Mouse (Mus musculus) cortical plate, adult 2 months (tissue): ENCODE data around the gene Tpi1. TPM values are rescaled to one million over a fixed set of nuclear protein-coding genes. Genes with fewer than 3 reads are reported as not detected.
"Not testable (repeated sequence)": the region's sequence is repeated elsewhere in the genome, so short reads cannot be mapped to it uniquely, and the experiment has no call there.

Experiments
- H3K27ac ChIP-seq: fragments of 200-500 bp; 2 replicates; pipeline ENCODE4 v1.5.1; 2012; ENCODE audit warnings: low read length, control low read depth, inconsistent platforms; ENCODE audit not compliant: insufficient read depth
- H3K4me1 ChIP-seq: fragments of 200-500 bp; 2 replicates; pipeline ENCODE4 v1.6.1; 2011; ENCODE audit warnings: low read length; ENCODE audit not compliant: control insufficient read depth, insufficient read depth
- H3K4me3 ChIP-seq: fragments of 200-500 bp; 2 replicates; pipeline ENCODE4 v1.5.1; 2011; ENCODE audit warnings: mild to moderate bottlenecking, low read length, control low read depth; ENCODE audit not compliant: insufficient read depth
- CTCF ChIP-seq: fragments of 200-500 bp; IDR thresholded peaks from 2 replicates; pipeline ENCODE4 v1.5.1; 2011; ENCODE audit warnings: mild to moderate bottlenecking, control low read depth, low read length; ENCODE audit not compliant: insufficient read depth; ENCODE audit errors: extremely low read depth
- POLR2A ChIP-seq: fragments of 200-500 bp; IDR thresholded peaks from 2 replicates; pipeline ENCODE4 v1.6.1; 2011; ENCODE audit warnings: mild to moderate bottlenecking, low read length, control low read depth; ENCODE audit not compliant: insufficient read depth; ENCODE audit errors: extremely low read depth
- polyA plus RNA-seq: library from polyadenylated mRNA; depleted of rRNA; stranded (reverse); fragments of >200 nt; gene quantifications from 2 replicates; pipeline ENCODE4 v1.2.3, GENCODE M21; 2012

Tpi1 gene
- polyA plus RNA-seq, 1 experiment = 1,064 TPM

DNA sequence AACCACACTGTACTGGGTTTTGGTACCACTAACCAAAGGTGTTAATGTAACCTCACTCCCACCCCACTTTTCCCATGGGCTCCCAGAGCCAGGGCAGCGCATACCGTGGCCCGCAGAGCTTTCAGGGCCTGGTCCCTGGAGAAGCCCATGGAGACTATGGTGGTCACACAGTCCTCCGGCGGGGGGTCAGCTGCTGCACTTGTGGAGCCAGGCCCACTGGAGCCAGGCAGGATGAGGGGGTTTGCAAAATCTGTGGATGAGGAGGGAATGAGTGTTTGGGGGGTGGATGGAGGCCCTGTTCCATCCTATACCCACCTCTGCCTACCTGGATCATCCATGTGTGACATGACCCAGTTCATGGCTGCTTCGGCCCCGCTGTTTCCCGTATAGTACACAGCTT lies 3.5 kb upstream of the Tpi1 start:
- H3K4me3 ChIP-seq = no peak overlapping the region
- TF ChIP-seq CTCF = no peak
- no peak for TF ChIP-seq POLR2A
- no peak overlapping the region for H3K27ac ChIP-seq
- H3K4me1 ChIP-seq = peaks cover 4% of the 10 kb centered on the region

DNA sequence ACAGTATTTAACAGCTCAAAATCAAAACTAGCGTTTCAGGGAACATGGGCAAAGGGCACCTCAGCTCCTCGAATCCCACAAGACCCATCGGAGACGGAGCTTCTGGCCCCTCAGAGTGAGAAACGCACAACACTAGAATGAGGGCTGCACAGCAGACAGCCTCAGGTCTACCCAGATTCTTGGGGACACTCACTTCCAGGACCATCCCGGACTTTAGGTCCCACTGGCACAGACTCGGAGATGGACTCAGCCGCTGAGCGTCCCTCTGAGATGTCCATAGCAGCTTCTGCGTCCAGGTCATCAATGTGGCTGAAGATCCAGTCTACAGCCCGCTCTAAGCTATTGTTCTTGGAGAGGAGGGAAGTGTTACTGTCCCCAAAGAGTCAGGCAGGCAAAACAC lies 3.0 kb upstream of the Tpi1 start:
- H3K27ac ChIP-seq = no peak overlapping the region
- H3K4me3 ChIP-seq = no peak overlapping the region

DNA sequence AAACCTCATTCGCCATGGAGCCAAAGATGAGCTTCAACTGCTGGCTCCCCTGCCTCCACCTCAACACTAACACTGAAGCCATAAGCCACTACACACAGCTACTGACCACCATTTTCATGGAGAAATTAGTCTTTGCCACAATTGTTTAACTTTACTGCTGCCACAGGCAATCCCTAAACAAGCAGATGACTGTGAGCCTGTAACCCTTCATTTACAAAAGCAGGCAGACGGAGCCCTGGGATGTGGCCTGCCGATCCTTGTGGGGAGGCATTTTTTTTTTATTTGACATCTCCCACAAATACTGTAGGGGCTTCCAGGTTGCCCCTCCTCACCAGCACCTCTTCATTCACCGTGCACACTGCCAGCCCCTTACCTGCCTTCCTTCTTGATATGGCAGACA lies 2.5 kb upstream of the Tpi1 start:
- Histone ChIP-seq H3K4me1 (peaks cover 4% of the 10 kb centered on the region), H3K4me3 (no peak overlapping the region), H3K27ac (no peak overlapping the region)
- TF ChIP-seq POLR2A (no peak), CTCF (no peak)

More for the DNA sequence above, 3.0 kb upstream of the Tpi1 start:
- TF ChIP-seq CTCF = no peak
- no peak for TF ChIP-seq POLR2A
- peaks cover 4% of the 10 kb centered on the region for H3K4me1 ChIP-seq

DNA sequence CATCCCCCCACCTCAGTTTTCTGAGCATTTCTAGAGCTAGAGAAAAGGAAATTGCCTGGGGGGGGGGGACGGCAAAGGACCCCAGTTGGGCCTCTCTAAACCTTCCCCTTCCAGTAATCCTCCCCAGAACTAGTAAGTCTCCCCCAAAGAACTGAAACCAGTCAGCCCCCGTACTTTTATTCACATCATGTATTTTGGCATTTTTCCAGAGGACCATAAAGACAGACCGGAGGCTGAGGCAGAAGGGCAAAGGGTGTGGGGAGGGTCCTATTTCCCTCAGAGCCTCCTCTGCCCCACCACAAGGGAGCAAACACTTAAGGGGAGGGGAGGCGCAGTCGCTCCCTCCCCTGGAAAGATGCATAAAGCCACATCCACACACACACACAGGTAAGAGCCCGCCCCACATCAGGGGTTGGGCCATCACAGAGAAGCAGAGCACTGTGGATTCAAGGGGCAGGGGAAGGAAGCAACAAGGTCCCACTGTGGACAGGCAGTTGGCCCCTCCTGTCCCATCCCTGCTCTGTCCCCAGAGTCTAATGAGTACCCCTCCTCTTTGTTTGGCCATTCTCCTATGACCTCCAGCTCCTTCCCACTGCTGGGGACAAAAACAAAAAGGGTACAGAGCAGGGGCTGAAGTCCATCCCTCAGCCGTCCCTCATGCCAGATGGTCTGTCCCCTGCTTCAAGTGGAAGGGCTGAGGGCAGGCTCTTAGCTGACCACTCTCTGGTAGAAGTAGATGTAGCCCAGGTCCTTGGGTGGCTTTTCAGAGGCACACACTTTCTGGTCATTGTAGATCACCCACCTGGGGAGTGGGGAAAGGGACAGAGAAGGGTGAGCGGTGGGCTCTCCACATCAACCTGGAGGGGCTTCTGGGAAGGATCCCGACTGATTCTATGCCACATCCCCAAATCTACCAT lies 1.0 kb upstream of the Tpi1 start:
- Histone ChIP-seq H3K27ac (no peak overlapping the region), H3K4me3 (no peak overlapping the region), H3K4me1 (peaks cover 4% of the 10 kb centered on the region)
- TF ChIP-seq POLR2A = no peak
- TF ChIP-seq CTCF = no peak

DNA sequence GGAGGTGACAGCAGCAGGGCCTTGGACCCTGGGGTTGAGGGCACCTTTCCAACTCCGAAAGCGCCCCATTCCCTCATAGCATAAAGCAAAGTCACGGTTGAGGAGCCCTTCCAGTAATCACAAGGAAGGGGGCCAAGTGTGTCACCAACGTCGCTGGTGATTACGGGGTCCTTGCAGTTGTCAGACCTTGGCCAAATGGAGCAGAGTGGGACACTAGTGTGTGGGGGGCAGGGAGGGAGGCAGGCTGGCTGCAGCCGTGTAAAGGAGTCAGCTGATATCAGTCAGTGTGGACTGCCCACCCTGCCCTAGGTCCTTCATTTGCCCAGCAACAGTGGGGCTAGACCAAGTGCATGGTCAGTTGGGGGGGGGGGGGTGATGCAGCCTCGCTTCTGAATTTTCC lies 352 bp upstream of the Tpi1 start:
- no peak overlapping the region for H3K27ac ChIP-seq
- TF ChIP-seq CTCF = no peak
- TF ChIP-seq POLR2A = no peak
- H3K4me1 ChIP-seq = peaks cover 4% of the 10 kb centered on the region
- H3K4me3 ChIP-seq = peak overlapping the region; percentile 66; the same call in 1 of the 2 replicates

DNA sequence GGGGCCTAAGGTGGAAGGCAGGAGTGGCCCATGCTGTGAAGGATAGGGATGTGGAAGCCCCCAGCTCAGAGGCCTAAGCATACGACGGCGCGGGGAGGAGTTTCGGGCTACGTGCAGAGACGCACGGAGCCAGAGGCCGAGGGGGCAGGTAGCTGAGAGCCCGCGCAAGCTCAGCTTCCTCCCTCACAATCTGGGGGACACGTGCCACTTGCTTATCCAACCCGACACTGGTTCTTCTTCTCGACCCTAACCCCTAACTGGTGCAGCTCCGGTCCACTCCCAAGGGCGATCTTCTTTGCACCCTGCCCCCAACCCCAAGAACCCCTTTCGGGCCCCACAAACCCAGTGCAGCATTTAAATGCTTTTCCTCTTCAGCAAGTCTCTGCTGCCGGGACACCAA lies 600 bp downstream of the Tpi1 start:
- no peak for TF ChIP-seq CTCF
- peak; percentile 70; the same call in 1 of the 2 replicates for TF ChIP-seq POLR2A
- peak overlapping the region; percentile 66 for H3K4me3 ChIP-seq
- peaks cover 4% of the 10 kb centered on the region for H3K4me1 ChIP-seq
- no peak overlapping the region for H3K27ac ChIP-seq

DNA sequence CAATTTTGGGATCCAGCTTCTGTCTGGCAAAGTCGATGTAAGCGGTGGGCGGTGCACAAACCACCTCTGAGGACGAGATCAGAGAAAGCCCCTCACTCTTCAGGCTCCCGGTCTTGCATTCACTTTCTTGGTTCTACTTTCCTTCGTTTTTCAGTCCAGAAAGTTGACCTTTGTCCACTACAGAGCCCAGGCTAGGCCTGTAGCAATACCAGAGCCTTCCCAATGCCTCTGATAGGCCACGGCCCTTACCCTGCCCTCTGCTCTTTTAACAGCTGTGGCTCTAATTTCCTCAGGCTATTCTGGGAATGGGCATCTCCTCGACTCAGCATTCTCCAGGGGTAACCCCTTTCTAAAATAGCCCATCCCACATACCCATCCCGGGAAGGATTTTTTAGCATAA lies 1.2 kb downstream of the Tpi1 start:
- no peak overlapping the region for H3K27ac ChIP-seq
- peaks cover 1% of the 10 kb centered on the region; the same call in 1 of the 2 replicates for H3K4me1 ChIP-seq
- peak overlapping the region; percentile 66 for H3K4me3 ChIP-seq
- TF ChIP-seq POLR2A (no peak), CTCF (no peak)

DNA sequence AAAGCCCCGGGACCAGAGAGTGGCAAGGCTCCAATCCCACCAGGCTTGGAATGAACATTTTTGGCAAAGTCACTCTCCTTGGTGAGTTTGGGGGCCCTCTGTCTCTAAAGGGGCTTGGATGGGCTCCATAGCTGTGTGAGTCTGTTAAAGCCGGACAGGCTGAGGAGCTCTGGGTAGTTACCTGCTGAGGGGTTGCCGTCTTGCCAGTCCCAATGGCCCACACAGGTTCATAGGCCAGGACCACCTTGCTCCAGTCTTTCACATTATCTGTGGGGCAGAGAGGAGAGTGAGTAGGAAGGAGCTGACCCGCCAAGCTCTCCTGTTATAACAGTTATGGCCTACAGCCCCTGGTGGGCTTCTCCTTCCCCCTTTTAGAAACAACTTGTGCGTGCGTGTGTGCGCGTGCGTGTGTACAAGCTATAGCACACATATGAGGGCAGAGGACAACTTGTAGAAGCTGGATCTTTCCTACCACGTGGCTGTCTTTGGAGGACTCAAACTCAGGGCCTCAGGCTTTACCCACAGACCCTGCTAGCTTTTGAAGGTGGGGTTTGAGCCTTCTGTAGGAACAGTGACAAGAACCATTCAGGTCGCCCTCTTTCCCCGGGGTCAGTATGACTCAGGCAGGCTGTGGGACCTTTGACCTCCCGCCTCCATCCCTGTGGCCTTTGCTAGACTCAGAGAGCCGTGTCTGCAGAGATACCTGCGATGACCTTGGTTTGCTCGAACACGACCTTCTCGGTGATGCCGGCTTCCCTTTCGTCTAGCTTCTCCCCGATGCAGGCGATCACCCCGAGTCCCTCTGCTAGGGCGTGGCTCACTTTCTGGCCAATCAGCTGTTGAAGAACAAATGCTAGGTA lies 2.2 kb downstream of the Tpi1 start:
- no peak for TF ChIP-seq CTCF
- no peak for TF ChIP-seq POLR2A
- Histone ChIP-seq H3K4me1 (peaks cover 3% of the 10 kb centered on the region; the same call in 1 of the 2 replicates), H3K27ac (no peak overlapping the region)

DNA sequence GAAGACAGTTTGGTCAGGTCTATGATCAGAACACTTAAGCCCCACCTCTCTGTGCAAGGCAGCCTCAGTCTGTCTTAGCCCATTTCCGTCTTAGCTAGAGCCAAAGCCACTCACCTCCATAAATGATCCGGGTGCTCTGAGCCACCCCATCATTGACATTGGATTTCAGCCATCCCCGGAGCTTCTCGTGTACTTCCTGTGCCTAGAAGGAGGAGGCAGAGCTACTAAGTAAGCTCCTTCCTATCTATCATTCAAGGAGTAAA lies 2.8 kb downstream of the Tpi1 start:
- no peak overlapping the region for H3K4me3 ChIP-seq
- H3K4me1 ChIP-seq = peaks cover 6% of the 10 kb centered on the region; the same call in 1 of the 2 replicates
- TF ChIP-seq CTCF = no peak
- no peak overlapping the region for H3K27ac ChIP-seq

More for the DNA sequence above, 2.2 kb downstream of the Tpi1 start:
- peak overlapping the region; percentile 66; the same call in 1 of the 2 replicates for H3K4me3 ChIP-seq

DNA sequence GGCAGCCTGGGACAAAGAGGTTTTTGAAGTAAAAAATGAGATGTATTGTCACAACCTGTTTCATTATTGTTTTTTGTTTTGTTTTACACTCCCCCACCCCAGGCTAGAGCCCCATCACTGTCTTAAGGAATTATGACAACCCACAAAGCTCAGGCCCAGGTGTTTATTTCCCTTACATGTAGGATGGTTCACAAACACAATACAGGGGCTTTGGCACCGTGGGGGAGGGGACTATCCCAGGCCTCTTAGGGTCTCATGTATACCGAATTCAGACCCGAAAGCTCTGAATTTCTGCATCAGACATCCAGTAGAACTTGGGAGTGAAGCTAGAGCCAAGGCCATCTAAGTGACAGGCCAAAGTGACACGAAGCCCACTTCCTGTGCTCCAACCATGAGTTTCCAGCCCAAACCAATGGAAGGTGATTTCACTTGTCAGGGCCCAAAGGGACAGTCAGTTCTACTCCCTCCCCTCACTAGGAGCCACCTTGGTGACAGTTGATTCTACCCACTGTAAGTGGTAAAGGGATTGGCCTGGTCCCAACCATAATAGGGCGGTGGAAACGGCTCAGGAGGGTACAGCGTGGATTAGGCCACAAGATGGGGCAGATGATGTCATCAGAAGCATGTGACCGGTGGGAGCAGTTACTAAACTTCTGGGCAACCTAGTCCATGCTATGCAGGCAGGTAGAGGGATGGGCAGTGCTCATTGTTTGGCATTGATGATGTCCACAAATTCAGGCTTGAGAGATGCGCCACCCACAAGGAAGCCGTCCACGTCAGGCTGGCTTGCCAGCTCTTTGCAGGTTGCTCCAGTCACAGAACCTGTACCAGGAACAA lies 3.3 kb downstream of the Tpi1 start:
- H3K4me3 ChIP-seq, H3K27ac ChIP-seq, H3K4me1 ChIP-seq: not testable (repeated sequence)
